Mouse (Mus musculus): ENCODE measurements around the gene Cyp4x1. TPM values are rescaled to one million over a fixed set of nuclear protein-coding genes. Genes with fewer than 3 reads are reported as not detected.
A peak's percentile ranks its signal among the peaks of the same experiment; 100 is the strongest.

The Cyp4x1 gene
- polyA plus RNA-seq, 1 experiment from 2014 or later, result 0.41 TPM

- no peak for ATAC-seq (ENCODE audit: insufficient read depth, low FRiP score, low read depth)
- H3K4me2 ChIP-seq, result no peak overlapping the region
- no peaks in the 10 kb centered on the region for H3K4me1 ChIP-seq
- H3K9me3 ChIP-seq, result no peaks in the 10 kb centered on the region
- WGBS, result 26% methylated on average over 5 of the region's 5 CpGs
- no peak overlapping the region for H3K9ac ChIP-seq
- H3K27ac ChIP-seq, result no peak overlapping the region
- H3K27me3 ChIP-seq (replicated peaks), result no peaks in the 10 kb centered on the region
- no peak overlapping the region for H3K4me3 ChIP-seq (replicated peaks)
- H3K36me3 ChIP-seq, result no peaks in the 10 kb centered on the region
These were observed 20.8 kb downstream of the Cyp4x1 start for GRCm38 (mm10) chr4:115113266-115113665.

DNA sequence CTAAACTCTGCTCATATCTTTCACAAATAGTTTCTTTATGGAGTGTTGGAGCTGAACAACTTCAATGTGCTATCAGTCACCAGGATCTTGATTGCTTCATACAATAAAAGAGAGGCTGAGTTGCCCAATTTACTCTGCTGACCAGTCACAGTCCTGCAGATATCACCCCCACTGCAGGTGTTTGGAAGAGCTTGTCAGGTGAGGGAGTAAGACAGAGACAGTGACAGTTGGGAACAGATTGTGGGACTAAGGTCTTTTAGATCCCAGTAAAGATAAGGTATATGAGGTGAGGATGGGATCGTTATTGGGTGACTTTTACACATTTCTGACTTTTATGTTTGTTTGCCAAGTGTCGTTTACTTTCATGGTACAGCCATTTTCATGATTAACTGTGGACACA is 22.9 kb downstream of the Cyp4x1 start:
- Histone ChIP-seq H3K4me3 (replicated peaks) (no peak overlapping the region), H3K4me2 (no peak overlapping the region), H3K27me3 (replicated peaks) (no peaks in the 10 kb centered on the region), H3K9ac (no peak overlapping the region), H3K27ac (no peak overlapping the region), H3K36me3 (no peaks in the 10 kb centered on the region), H3K4me1 (no peaks in the 10 kb centered on the region), H3K9me3 (no peaks in the 10 kb centered on the region)
- no peak for ATAC-seq (ENCODE audit: insufficient read depth, low FRiP score, low read depth)
- 69% methylated on average over 2 of the region's 2 CpGs for WGBS

GRCm38 (mm10) chr4:115103510-115103909 is 30.6 kb downstream of the Cyp4x1 start:
- Histone ChIP-seq H3K36me3 (no peaks in the 10 kb centered on the region), H3K9ac (no peak overlapping the region), H3K4me3 (replicated peaks) (no peak overlapping the region), H3K4me2 (no peak overlapping the region), H3K4me1 (no peaks in the 10 kb centered on the region), H3K27me3 (replicated peaks) (0 out of 2 replicates have a peak, but pooled peaks cover 5% of the 10 kb centered on the region), H3K9me3 (no peaks in the 10 kb centered on the region), H3K27ac (no peak overlapping the region)
- ATAC-seq (ENCODE audit: insufficient read depth, low FRiP score, low read depth), result no peak
- WGBS, result 56% methylated on average over 4 of the region's 4 CpGs

DNA sequence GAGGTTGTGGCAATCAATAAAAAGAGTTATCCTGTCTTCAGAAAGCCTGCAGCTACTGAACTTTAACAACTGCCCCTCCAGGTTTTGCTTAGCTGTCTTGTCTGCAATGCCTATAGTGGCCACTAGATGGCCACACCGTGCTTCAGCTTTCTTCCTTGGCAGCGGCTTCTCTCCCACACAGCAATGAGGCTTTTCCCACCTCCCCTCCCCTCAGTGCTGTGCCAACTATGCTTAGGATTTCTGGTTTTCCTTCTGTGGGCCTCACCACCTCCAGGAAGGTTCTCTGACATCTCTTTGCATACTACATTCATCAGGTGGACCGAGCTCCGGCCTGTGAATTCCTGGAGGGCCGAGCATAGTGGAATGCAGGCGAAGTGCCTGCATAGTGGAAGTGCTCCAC is 32.4 kb downstream of the Cyp4x1 start:
- Histone ChIP-seq H3K36me3 (no peaks in the 10 kb centered on the region), H3K4me1 (peaks cover 5% of the 10 kb centered on the region), H3K9ac (no peak overlapping the region), H3K4me2 (peak overlapping the region; percentile 31), H3K27ac (no peak overlapping the region), H3K27me3 (replicated peaks) (0 out of 2 replicates have a peak, but pooled peaks cover 5% of the 10 kb centered on the region), H3K9me3 (no peaks in the 10 kb centered on the region), H3K4me3 (replicated peaks) (no peak overlapping the region)
- WGBS, result 31% methylated on average over 6 of the region's 6 CpGs
- peak; percentile 25; the same call in 1 of the 2 replicates for ATAC-seq (ENCODE audit: insufficient read depth, low FRiP score, low read depth)

GRCm38 (mm10) chr4:115097146-115097496 is 37.0 kb downstream of the Cyp4x1 start:
- Histone ChIP-seq H3K27ac (peak overlapping the region; percentile 67), H3K4me2 (peak overlapping the region; percentile 83), H3K27me3 (replicated peaks) (0 out of 2 replicates have a peak, but pooled peaks cover 5% of the 10 kb centered on the region), H3K9me3 (no peaks in the 10 kb centered on the region), H3K4me3 (replicated peaks) (peak overlapping the region; percentile 22), H3K36me3 (no peaks in the 10 kb centered on the region), H3K4me1 (peaks cover 7% of the 10 kb centered on the region), H3K9ac (no peak overlapping the region)
- ATAC-seq (ENCODE audit: insufficient read depth, low FRiP score, low read depth), result no peak
- under 1% methylated on average over 6 of the region's 6 CpGs for WGBS

- no peak overlapping the region for H3K9ac ChIP-seq
- H3K4me1 ChIP-seq, result peaks cover 7% of the 10 kb centered on the region
- 15% methylated on average over 11 of the region's 11 CpGs for WGBS
These were observed 37.5 kb downstream of the Cyp4x1 start for GRCm38 (mm10) chr4:115096435-115097145.

DNA sequence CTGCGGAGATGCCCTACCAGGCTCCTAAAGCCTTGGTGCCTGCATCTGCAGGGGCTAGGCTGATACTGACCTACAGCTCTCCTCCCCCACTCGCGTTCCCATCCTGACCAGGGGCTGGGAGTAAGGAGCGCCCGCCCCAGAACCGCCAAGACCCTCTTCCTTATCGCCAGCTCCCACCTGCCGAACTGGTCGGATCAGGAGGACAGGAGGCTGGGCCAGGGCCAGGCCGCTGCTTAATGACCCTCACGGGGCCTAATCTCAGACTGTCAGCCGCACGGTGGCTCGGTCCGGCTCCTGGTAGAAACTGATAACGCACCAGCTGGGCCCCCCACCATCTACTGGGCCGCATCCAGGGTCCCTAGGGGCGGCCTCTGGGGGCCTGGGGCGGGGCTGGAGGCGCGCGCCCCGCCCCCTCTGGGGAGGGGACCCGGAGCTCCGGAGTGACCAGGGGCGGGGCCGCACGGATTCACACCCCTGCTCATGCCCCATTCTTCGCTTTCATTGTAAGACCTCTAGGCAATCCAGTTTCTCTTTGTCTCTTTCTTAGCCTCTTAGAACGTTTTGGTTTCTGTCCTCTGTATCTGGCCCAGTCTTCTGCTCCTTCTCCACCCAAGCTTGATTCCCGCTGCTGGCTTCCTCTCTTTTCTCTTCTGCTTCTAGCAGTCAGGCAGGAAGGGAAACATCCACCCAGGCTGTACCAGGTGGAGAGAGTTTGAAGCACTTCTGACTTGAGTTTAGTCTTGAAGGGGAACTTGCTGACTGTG is 38.2 kb downstream of the Cyp4x1 start:
- Histone ChIP-seq H3K4me3 (replicated peaks) (peak overlapping the region; percentile 40), H3K36me3 (no peaks in the 10 kb centered on the region), H3K4me1 (peaks cover 7% of the 10 kb centered on the region), H3K9me3 (no peaks in the 10 kb centered on the region), H3K27ac (peak overlapping the region; percentile 67), H3K4me2 (peak overlapping the region; percentile 83), H3K9ac (peak overlapping the region; percentile 6; the same call in 1 of the 2 replicates), H3K27me3 (replicated peaks) (0 out of 2 replicates have a peak, but pooled peaks cover 2% of the 10 kb centered on the region)
- ATAC-seq (ENCODE audit: insufficient read depth, low FRiP score, low read depth), result peak; percentile 95
- WGBS, result 1% methylated on average over 31 of the region's 31 CpGs

More at GRCm38 (mm10) chr4:115096435-115097145, 37.5 kb downstream of the Cyp4x1 start:
- Histone ChIP-seq H3K27me3 (replicated peaks) (0 out of 2 replicates have a peak, but pooled peaks cover 5% of the 10 kb centered on the region), H3K27ac (peak overlapping the region; percentile 67), H3K36me3 (no peaks in the 10 kb centered on the region), H3K4me2 (peak overlapping the region; percentile 83), H3K9me3 (no peaks in the 10 kb centered on the region), H3K4me3 (replicated peaks) (peak overlapping the region; percentile 40)
- no peak for ATAC-seq (ENCODE audit: insufficient read depth, low FRiP score, low read depth)

DNA sequence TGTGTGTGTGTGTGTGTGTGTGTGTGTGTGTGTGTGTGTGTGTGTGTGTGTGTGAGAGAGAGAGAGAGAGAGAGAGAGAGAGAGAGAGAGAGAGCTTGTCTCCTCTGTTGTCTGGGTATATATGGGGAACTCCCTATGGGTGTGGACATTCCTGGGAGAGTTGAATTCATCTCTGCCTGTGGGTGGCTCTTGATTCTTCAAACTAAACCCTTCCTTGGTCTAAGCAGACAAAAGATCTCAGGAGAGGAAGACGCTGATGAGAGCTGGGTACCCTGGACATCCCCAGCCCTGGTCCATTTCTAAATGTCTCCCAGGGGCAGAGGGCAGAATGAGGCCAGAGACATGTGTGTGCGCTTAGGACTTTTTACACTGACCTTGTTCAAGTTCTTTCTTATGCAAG is 40.0 kb downstream of the Cyp4x1 start:
- 72% methylated on average over 2 of the region's 2 CpGs for WGBS

DNA sequence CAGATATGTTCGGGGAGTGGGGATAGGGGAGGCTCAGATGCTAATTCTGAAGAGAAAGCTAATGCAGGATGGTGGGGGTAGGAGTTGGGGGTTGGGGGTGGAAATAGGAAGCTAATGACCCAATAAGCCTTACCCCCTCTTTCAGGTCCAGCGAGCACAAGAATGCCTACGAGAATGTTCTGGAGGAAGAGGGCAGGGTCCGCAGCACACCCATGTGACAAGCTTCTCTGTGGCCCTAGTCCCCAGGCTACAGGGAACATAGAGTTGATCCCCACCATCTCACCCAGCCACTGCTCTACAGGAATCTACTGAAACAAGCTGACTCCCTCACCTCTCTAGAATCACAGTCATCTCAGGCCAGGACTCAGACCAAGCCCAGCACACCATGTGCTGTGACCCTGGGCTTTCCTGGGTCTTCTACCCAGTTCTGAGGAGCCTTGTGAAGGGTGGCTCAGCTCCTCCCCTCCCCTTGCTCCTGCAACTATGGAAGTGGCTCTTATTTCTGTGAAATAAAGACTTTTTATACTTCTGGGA is 40.7 kb downstream of the Cyp4x1 start:
- Histone ChIP-seq H3K4me2 (no peak overlapping the region), H3K36me3 (no peaks in the 10 kb centered on the region), H3K9ac (no peak overlapping the region), H3K9me3 (no peaks in the 10 kb centered on the region), H3K27me3 (replicated peaks) (no peaks in the 10 kb centered on the region), H3K27ac (no peak overlapping the region), H3K4me1 (peaks cover 7% of the 10 kb centered on the region), H3K4me3 (replicated peaks) (no peak overlapping the region)
- ATAC-seq (ENCODE audit: insufficient read depth, low FRiP score, low read depth), result no peak
- 77% methylated on average over 4 of the region's 4 CpGs for WGBS

More for the DNA sequence above, 40.0 kb downstream of the Cyp4x1 start:
- H3K27ac ChIP-seq, result 0 out of 2 replicates have a peak overlapping the region, but pooled peaks have one; percentile 16
- ATAC-seq (ENCODE audit: insufficient read depth, low FRiP score, low read depth), result no peak
- no peak overlapping the region for H3K9ac ChIP-seq
- no peak overlapping the region for H3K4me2 ChIP-seq
- H3K4me3 ChIP-seq (replicated peaks), result no peak overlapping the region
- H3K27me3 ChIP-seq (replicated peaks), result no peaks in the 10 kb centered on the region
- H3K36me3 ChIP-seq, result no peaks in the 10 kb centered on the region
- peaks cover 7% of the 10 kb centered on the region for H3K4me1 ChIP-seq
- no peaks in the 10 kb centered on the region for H3K9me3 ChIP-seq

- 68% methylated on average over 3 of the region's 3 CpGs for WGBS
- Histone ChIP-seq H3K4me2 (no peak overlapping the region), H3K4me3 (replicated peaks) (no peak overlapping the region), H3K9me3 (no peaks in the 10 kb centered on the region), H3K4me1 (peaks cover 4% of the 10 kb centered on the region), H3K27ac (no peak overlapping the region), H3K36me3 (no peaks in the 10 kb centered on the region), H3K9ac (no peak overlapping the region), H3K27me3 (replicated peaks) (0 out of 2 replicates have a peak, but pooled peaks cover 3% of the 10 kb centered on the region)
- no peak for ATAC-seq (ENCODE audit: insufficient read depth, low FRiP score, low read depth)
These were observed 42.3 kb downstream of the Cyp4x1 start for GRCm38 (mm10) chr4:115091806-115092205.

DNA sequence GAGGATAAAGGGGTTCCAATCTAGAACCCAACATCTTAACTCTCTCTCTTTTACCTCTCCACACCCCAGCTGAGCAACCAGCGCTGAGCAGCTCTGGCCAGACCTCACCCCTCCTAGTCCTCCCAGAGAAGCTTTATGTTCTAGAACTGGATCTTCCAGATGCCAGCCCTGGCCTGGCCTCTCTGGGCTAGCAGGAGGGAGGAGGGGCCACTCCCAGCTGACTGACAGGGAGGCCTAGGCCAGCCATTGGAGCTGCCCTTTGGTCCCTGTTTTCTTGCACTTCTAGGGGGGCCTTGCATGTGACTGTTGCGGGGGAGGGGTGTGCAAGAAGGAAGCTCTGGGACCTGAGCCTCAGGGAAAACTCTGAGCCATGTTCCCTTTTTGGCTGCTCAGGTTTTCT is 43.5 kb downstream of the Cyp4x1 start:
- ATAC-seq (ENCODE audit: insufficient read depth, low FRiP score, low read depth), result peak; percentile 59
- H3K27me3 ChIP-seq (replicated peaks), result 0 out of 2 replicates have a peak, but pooled peaks cover 3% of the 10 kb centered on the region
- H3K9me3 ChIP-seq, result no peaks in the 10 kb centered on the region
- H3K27ac ChIP-seq, result peak overlapping the region; percentile 28; the same call in 1 of the 2 replicates
- H3K36me3 ChIP-seq, result no peaks in the 10 kb centered on the region
- H3K4me2 ChIP-seq, result peak overlapping the region; percentile 27; the same call in 1 of the 2 replicates
- 65% methylated on average over 2 of the region's 2 CpGs for WGBS
- no peak overlapping the region for H3K9ac ChIP-seq
- H3K4me3 ChIP-seq (replicated peaks), result no peak overlapping the region
- H3K4me1 ChIP-seq, result no peaks in the 10 kb centered on the region

Measured in stomach, embryonic 15.5 days (tissue).